8 mouse cellular contexts compared by ENCODE assay signal in the genomic region with DNA sequence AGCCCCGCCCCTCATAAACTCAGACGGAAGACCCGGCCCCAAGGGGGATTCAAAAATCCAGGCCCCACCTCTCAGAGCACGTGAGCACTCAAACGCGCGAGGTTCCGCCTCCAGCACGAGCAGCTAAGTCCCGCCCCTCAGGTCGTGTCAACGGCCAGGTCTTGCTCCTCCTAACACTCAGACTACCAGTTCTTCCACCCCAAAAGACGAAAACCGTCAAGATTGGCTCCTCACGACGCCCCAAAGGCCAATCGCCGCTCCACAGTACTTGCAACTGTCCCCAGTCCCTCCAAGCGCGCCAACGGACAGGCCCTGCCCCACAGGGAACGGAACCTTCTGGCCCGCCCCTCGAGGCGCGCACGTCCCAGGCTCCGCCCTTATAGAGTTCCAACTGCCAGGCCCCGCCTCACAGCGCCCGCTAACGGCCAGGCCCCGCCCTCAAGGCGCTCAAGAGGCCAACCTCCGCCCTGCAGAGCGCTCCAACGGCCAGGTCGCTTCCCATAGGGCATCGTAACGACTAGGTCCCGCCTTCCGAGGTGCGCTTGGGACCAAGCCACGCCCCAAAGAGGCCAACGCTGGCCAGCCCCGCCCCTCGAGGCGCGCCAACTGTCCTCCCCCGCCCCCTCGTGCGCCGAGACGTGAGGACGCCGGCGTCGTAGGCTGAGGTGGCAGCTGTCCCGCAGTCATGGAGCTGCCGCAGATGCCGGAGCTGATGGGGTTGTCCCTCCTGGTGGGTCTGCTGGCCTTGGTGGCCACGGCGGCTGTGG. TPM values are rescaled to one million over a fixed set of nuclear protein-coding genes. Genes with fewer than 3 reads are reported as not detected.
A peak's percentile ranks its signal among the peaks of the same experiment; 100 is the strongest.
DNase-seq lines count a peak whose midpoint lies in the region; ATAC-seq and TF ChIP-seq lines count a peak whose summit lies in the region.

Gene Tbl2, plus strand, starts transcription at position 605 of the 767 bp plus-strand sequence.

- peaks cover 7% of the 10 kb centered on the region for H3K79me3 ChIP-seq in C2C12 (ENCODE audit: low read depth)

- H3K9me3 ChIP-seq in erythroblast, embryonic 14.5 days (ENCODE audit: control insufficient read depth, low read length): no peaks in the 10 kb centered on the region
- H3K9me3 ChIP-seq in heart, embryonic 11.5 days (replicated peaks; ENCODE audit: control insufficient read depth, low read length): no peaks in the 10 kb centered on the region
- H3K9me3 ChIP-seq in kidney, embryonic 16.5 days (ENCODE audit: low read length): no peaks in the 10 kb centered on the region

- peak within 1 kb of the TSS; percentile 82 for H3ac ChIP-seq in C2C12 (ENCODE audit: control insufficient read depth, insufficient read length, low read depth)
- H3ac ChIP-seq in myocyte (ENCODE audit: control insufficient read depth, insufficient read length): peak within 1 kb of the TSS; percentile 51

- H3K79me2 ChIP-seq in C2C12 (ENCODE audit: control insufficient read depth, insufficient read depth): peaks cover 27% of the 10 kb centered on the region
- peaks cover 5% of the 10 kb centered on the region; the same call in 1 of the 2 replicates for H3K79me2 ChIP-seq in liver, adult 2 months (ENCODE audit: control insufficient read depth, insufficient read depth, low read length)
- peaks cover 19% of the 10 kb centered on the region for H3K79me2 ChIP-seq in myocyte (ENCODE audit: control insufficient read depth, insufficient read depth)

- no peaks in the 10 kb centered on the region for H3K27me3 ChIP-seq in C2C12 (ENCODE audit: control insufficient read depth, insufficient read depth, insufficient read length)
- no peaks in the 10 kb centered on the region for H3K27me3 ChIP-seq in erythroblast, embryonic 14.5 days (ENCODE audit: control insufficient read depth)
- H3K27me3 ChIP-seq in heart, embryonic 11.5 days (ENCODE audit: control insufficient read depth, insufficient read depth, low read length): no peaks in the 10 kb centered on the region
- no peaks in the 10 kb centered on the region for H3K27me3 ChIP-seq in kidney, embryonic 16.5 days (ENCODE audit: insufficient read depth, low read length)
- H3K27me3 ChIP-seq in liver, adult 2 months (ENCODE audit: control insufficient read depth, insufficient read depth, low read length): no peaks in the 10 kb centered on the region
- peaks cover 2% of the 10 kb centered on the region for H3K27me3 ChIP-seq in myocyte (ENCODE audit: control insufficient read depth, insufficient read depth, insufficient read length)
- no peaks in the 10 kb centered on the region for H3K27me3 ChIP-seq in splenic B cell, adult 2 months (ENCODE audit: control insufficient read depth, insufficient read depth, low read length, poor library complexity, severe bottlenecking)

- peaks cover 13% of the 10 kb centered on the region for H3K36me3 ChIP-seq in C2C12 (ENCODE audit: control insufficient read depth, insufficient read depth)
- H3K36me3 ChIP-seq in erythroblast, embryonic 14.5 days (ENCODE audit: control insufficient read depth): peaks cover 26% of the 10 kb centered on the region
- H3K36me3 ChIP-seq in heart, embryonic 11.5 days (ENCODE audit: control insufficient read depth, insufficient read depth, low read length): peaks cover 5% of the 10 kb centered on the region; the same call in 1 of the 2 replicates
- peaks cover 11% of the 10 kb centered on the region for H3K36me3 ChIP-seq in kidney, embryonic 16.5 days (ENCODE audit: insufficient read depth, low read length)
- peaks cover 7% of the 10 kb centered on the region; the same call in 1 of the 2 replicates for H3K36me3 ChIP-seq in liver, adult 2 months (ENCODE audit: control insufficient read depth, insufficient read depth, low read length)
- peaks cover 3% of the 10 kb centered on the region for H3K36me3 ChIP-seq in myocyte (ENCODE audit: control insufficient read depth, insufficient read depth)
- 0 out of 2 replicates have a peak, but pooled peaks cover 3% of the 10 kb centered on the region for H3K36me3 ChIP-seq in splenic B cell, adult 2 months (ENCODE audit: control insufficient read depth, insufficient read depth, low read length, poor library complexity, severe bottlenecking)

- TF ChIP-seq CTCF in C2C12 (IDR thresholded peaks at IDR 0.05; ENCODE audit: control insufficient read depth, insufficient read depth, insufficient read length): no peak
- TF ChIP-seq CTCF in brain, embryonic 14.5 days (IDR thresholded peaks at IDR 0.05; ENCODE audit: borderline replicate concordance, extremely low read depth, insufficient read depth, insufficient read length): no peak; the same call in 1 of the 2 replicates
- no peak for TF ChIP-seq CTCF in liver, adult 2 months (IDR thresholded peaks at IDR 0.05; ENCODE audit: low read depth, low read length)

- peaks cover 44% of the 10 kb centered on the region for H3K4me1 ChIP-seq in erythroblast, embryonic 14.5 days (ENCODE audit: control insufficient read depth)
- peaks cover 4% of the 10 kb centered on the region; the same call in 1 of the 2 replicates for H3K4me1 ChIP-seq in heart, embryonic 11.5 days (ENCODE audit: control insufficient read depth, insufficient read depth, low read length)
- peaks cover 9% of the 10 kb centered on the region for H3K4me1 ChIP-seq in kidney, embryonic 16.5 days (ENCODE audit: insufficient read depth, low read length)
- peaks cover 5% of the 10 kb centered on the region for H3K4me1 ChIP-seq in liver, adult 2 months (ENCODE audit: control insufficient read depth, insufficient read depth, low read length)

- peak within 1 kb of the TSS; percentile 74 for H3K4me2 ChIP-seq in heart, embryonic 11.5 days
- peak within 1 kb of the TSS; percentile 75 for H3K4me2 ChIP-seq in kidney, embryonic 16.5 days (replicated peaks; ENCODE audit: low read depth, low read length)
- peak within 1 kb of the TSS; percentile 81 for H3K4me2 ChIP-seq in myocyte (ENCODE audit: low read depth)

- under 1% methylated on average over 63 of the region's 63 CpGs for WGBS in heart, embryonic 11.5 days (ENCODE audit: insufficient replicate concordance)
- under 1% methylated on average over 62 of the region's 63 CpGs for WGBS in kidney, embryonic 16.5 days
- WGBS in liver, adult 2 months: under 1% methylated on average over 63 of the region's 63 CpGs

- peak; percentile 99 for DNase-seq in brain, embryonic 14.5 days (ENCODE audit: low read depth)
- DNase-seq in liver, adult 2 months (ENCODE audit: extremely low read depth, low read depth, low spot score): peak; percentile 99
- DNase-seq in splenic B cell, adult 2 months (ENCODE audit: low read depth, low spot score): peak; percentile 100

- peak within 1 kb of the TSS; percentile 77 for H3K9ac ChIP-seq in heart, embryonic 11.5 days (ENCODE audit: low read depth, low read length)
- H3K9ac ChIP-seq in kidney, embryonic 16.5 days (replicated peaks; ENCODE audit: low read length): peak within 1 kb of the TSS; percentile 81
- H3K9ac ChIP-seq in liver, adult 2 months (ENCODE audit: low read depth, low read length): peak within 1 kb of the TSS; percentile 89

- TF ChIP-seq POLR2A in brain, embryonic 14.5 days (IDR thresholded peaks at IDR 0.05; ENCODE audit: borderline replicate concordance, extremely low read depth, insufficient read depth, insufficient read length, poor library complexity, severe bottlenecking): peak; percentile 68
- peak; percentile 67 for TF ChIP-seq POLR2A in liver, adult 2 months (IDR thresholded peaks at IDR 0.05; ENCODE audit: extremely low read depth, insufficient read depth, low read length)
- TF ChIP-seq POLR2A in myocyte (IDR thresholded peaks at IDR 0.05; ENCODE audit: insufficient read length, low read depth): peak; percentile 99

- H3K27ac ChIP-seq in heart, embryonic 11.5 days (ENCODE audit: low read depth, low read length): peak within 1 kb of the TSS; percentile 98
- peak within 1 kb of the TSS; percentile 97 for H3K27ac ChIP-seq in kidney, embryonic 16.5 days (ENCODE audit: low read length)
- H3K27ac ChIP-seq in liver, adult 2 months (replicated peaks; ENCODE audit: insufficient read depth, low read depth, low read length): peak within 1 kb of the TSS; percentile 80

- peak; percentile 97 for ATAC-seq in heart, embryonic 11.5 days (replicated peaks; ENCODE audit: insufficient number of reproducible peaks, low FRiP score, low TSS enrichment)
- ATAC-seq in kidney, embryonic 16.5 days (ENCODE audit: low FRiP score, low TSS enrichment): peak; percentile 98

- peak within 1 kb of the TSS; percentile 74 for H3K4me3 ChIP-seq in C2C12 (ENCODE audit: insufficient read depth, poor library complexity, severe bottlenecking)
- peak within 1 kb of the TSS; percentile 95 for H3K4me3 ChIP-seq in erythroblast, embryonic 14.5 days (replicated peaks)
- peak within 1 kb of the TSS; percentile 69 for H3K4me3 ChIP-seq in heart, embryonic 11.5 days (ENCODE audit: low read depth, low read length)
- peak within 1 kb of the TSS; percentile 86 for H3K4me3 ChIP-seq in kidney, embryonic 16.5 days (ENCODE audit: low read length)
- peak within 1 kb of the TSS; percentile 80 for H3K4me3 ChIP-seq in liver, adult 2 months (ENCODE audit: insufficient read depth, low read depth, low read length)
- H3K4me3 ChIP-seq in myocyte: peak within 1 kb of the TSS; percentile 65

TF ChIP-seq in C2C12, 6 proteins besides CTCF, POLR2A, EP300 and RAD21:
- TF ChIP-seq FOSL1 (IDR thresholded peaks at IDR 0.05; ENCODE audit: insufficient read depth, low read length, poor library complexity, severe bottlenecking): no peak
- TF ChIP-seq USF1 (IDR thresholded peaks at IDR 0.05; ENCODE audit: low read depth): peak; percentile 95
- TF ChIP-seq MAX (IDR thresholded peaks at IDR 0.05): peak; percentile 45
- TF ChIP-seq MYOG (IDR thresholded peaks at IDR 0.05; ENCODE audit: control insufficient read depth, extremely low read depth, insufficient read length): no peak
- peak; percentile 19 for TF ChIP-seq MYOD1 (IDR thresholded peaks at IDR 0.05; ENCODE audit: control insufficient read depth, insufficient read length, low read depth)
TF ChIP-seq in C2C12: peak in this region for 3.

TF ChIP-seq in myocyte, 11 proteins besides CTCF, POLR2A, EP300 and RAD21 (continues in another document):
- TF ChIP-seq MYOG (IDR thresholded peaks at IDR 0.05; ENCODE audit: control insufficient read depth in 1 of 3, insufficient read depth in 1 of 3, insufficient read length in 2 of 3, low read depth in 2 of 3) (peak; percentile 39 to 92 (median 92)), TCF12 (IDR thresholded peaks at IDR 0.05; ENCODE audit: insufficient read depth, poor library complexity, severe bottlenecking) (no peak), MAX (IDR thresholded peaks at IDR 0.05; ENCODE audit: low read depth) (no peak), POLR2AphosphoS2 (IDR thresholded peaks at IDR 0.05; ENCODE audit: insufficient read length, low read depth) (peak; percentile 98), USF1 (IDR thresholded peaks at IDR 0.05; ENCODE audit: low read depth) (peak; percentile 92)

RNA-seq across cellular contexts. Expression of gene Tbl2, which starts in this region (rescaled TPM):
- 17.0 TPM for polyA plus RNA-seq in C2C12 (2012; fragmentation: generic; extraction: Trizol)
- polyA plus RNA-seq in brain, embryonic 14.5 days (2012; rRNA removed): 11.5 and 14.1 TPM in 2 replicates
- 0.58 and 0.84 TPM in 2 replicates for polyA plus RNA-seq in erythroblast, embryonic 14.5 days (2012)
- polyA plus RNA-seq in heart, embryonic 11.5 days (2014; fragmentation: Nextera tagmentation; extraction: Ambion mirVana): 20.0 and 21.3 TPM in 2 replicates
- 26.3 and 27.0 TPM in 2 replicates for polyA plus RNA-seq in kidney, embryonic 16.5 days (2015; fragmentation: Nextera tagmentation; extraction: Ambion mirVana)
- total RNA-seq in liver, adult 2 months (2014; rRNA removed): 5.8 and 8.0 TPM in 2 replicates
- 9.6 and 10.1 TPM in 2 replicates for polyA plus RNA-seq in liver, adult 2 months (2012; rRNA removed)
- 17.1 TPM for polyA plus RNA-seq in myocyte (2012; fragmentation: generic; extraction: Trizol)

Comparison
In these comparisons a context has a peak if more than half of its experiments do, and no peak if none do; other contexts are left out.
1. Peak in every context shown above with its lines: DNase-seq, ATAC-seq, H3K4me3 ChIP-seq and H3K27ac ChIP-seq.